Mouse (Mus musculus) heart, embryonic 11.5 days (tissue): ENCODE measurements around the gene Heatr4. TPM values are rescaled to one million over a fixed set of nuclear protein-coding genes. Genes with fewer than 3 reads are reported as not detected.

Experiments used
- ATAC-seq: fragments of 200-750 bp; cut with Nextera tagmentation; replicated peaks from 2 replicates; pipeline ENCODE4 v1.8.0; 2017; ENCODE audit warnings: moderate library complexity; ENCODE audit not compliant: insufficient number of reproducible peaks, low FRiP score, low TSS enrichment
- H3K27ac ChIP-seq: fragments of 300-500 bp; sonication (generic); 2 replicates; pipeline ENCODE4 v1.5.1; 2014; ENCODE audit warnings: mild to moderate bottlenecking, low read depth, low read length
- H3K27me3 ChIP-seq: fragments of 300-500 bp; sonication (generic); 2 replicates; pipeline ENCODE4 v1.6.1; 2014; ENCODE audit warnings: mild to moderate bottlenecking, low read length, mixed read lengths; ENCODE audit not compliant: control insufficient read depth, insufficient read depth
- H3K36me3 ChIP-seq: fragments of 300-500 bp; sonication (generic); 2 replicates; pipeline ENCODE4 v1.6.1; 2014; ENCODE audit warnings: mild to moderate bottlenecking, low read length, moderate library complexity, mixed read lengths; ENCODE audit not compliant: control insufficient read depth, insufficient read depth
- H3K4me1 ChIP-seq: fragments of 300-500 bp; sonication (generic); 2 replicates; pipeline ENCODE4 v1.6.1; 2014; ENCODE audit warnings: low read length; ENCODE audit not compliant: control insufficient read depth, insufficient read depth
- H3K4me2 ChIP-seq: fragments of 300-500 bp; sonication (generic); 2 replicates; pipeline ENCODE4 v1.6.1; 2014; ENCODE audit warnings: mild to moderate bottlenecking, moderate library complexity
- H3K4me3 ChIP-seq: fragments of 300-500 bp; sonication (generic); 2 replicates; pipeline ENCODE4 v1.5.1; 2014; ENCODE audit warnings: low read depth, low read length
- H3K9ac ChIP-seq: fragments of 300-500 bp; sonication (generic); 2 replicates; pipeline ENCODE4 v1.6.1; 2014; ENCODE audit warnings: mild to moderate bottlenecking, low read depth, low read length, moderate library complexity
- H3K9me3 ChIP-seq: fragments of 300-500 bp; sonication (generic); replicated peaks from 2 replicates; pipeline ENCODE4 v1.6.1; 2016; ENCODE audit warnings: low read length; ENCODE audit not compliant: control insufficient read depth
- WGBS: fragments of 180-500 bp; shearing (Covaris S2); extraction: QIAGEN DNeasy Blood & Tissue Kit; methylation state at CpG from one replicate; pipeline ENCODE4 v1.1.7; 2014; ENCODE audit not compliant: insufficient replicate concordance; 5-methylcytosine and 5-hydroxymethylcytosine counted together
- polyA plus RNA-seq: library from polyadenylated mRNA; unstranded; fragments of >200 nt; fragmentation: Nextera tagmentation; extraction: Ambion mirVana; gene quantifications from 2 replicates; pipeline ENCODE4 v1.2.1, GENCODE M21; 2014

The Heatr4 gene
- polyA plus RNA-seq, 1 experiment from 2014 or later: not detected

- H3K9me3 ChIP-seq: no peaks in the 10 kb centered on the region
- H3K36me3 ChIP-seq: no peaks in the 10 kb centered on the region
- H3K9ac ChIP-seq: peak overlapping the region; percentile 80
- ATAC-seq: no peak
- H3K4me2 ChIP-seq: peak overlapping the region; percentile 73
- 38% methylated on average over 8 of the region's 8 CpGs for WGBS
- no peaks in the 10 kb centered on the region for H3K27me3 ChIP-seq
- peak overlapping the region; percentile 97 for H3K4me3 ChIP-seq
- peaks cover 31% of the 10 kb centered on the region for H3K4me1 ChIP-seq
- H3K27ac ChIP-seq: peak overlapping the region; percentile 77
These were observed 61.7 kb downstream of the Heatr4 start for GRCm38 (mm10) chr12:83922724-83923485.

- Histone ChIP-seq H3K27me3 (no peaks in the 10 kb centered on the region), H3K4me1 (peaks cover 29% of the 10 kb centered on the region), H3K4me2 (peak within 1 kb of the TSS; percentile 89), H3K9ac (peak within 1 kb of the TSS; percentile 95), H3K4me3 (peak within 1 kb of the TSS; percentile 97), H3K9me3 (no peaks in the 10 kb centered on the region), H3K36me3 (no peaks in the 10 kb centered on the region), H3K27ac (peak within 1 kb of the TSS; percentile 90)
- under 1% methylated on average over 58 of the region's 63 CpGs for WGBS
- peak; percentile 99 for ATAC-seq
These were observed 62.9 kb downstream of the Heatr4 start, which contains the start of gene Numb for GRCm38 (mm10) chr12:83921535-83922381. TSS of gene Numb (minus strand) at chr12:83921934.

- Histone ChIP-seq H3K4me3 (peak overlapping the region; percentile 97), H3K9me3 (no peaks in the 10 kb centered on the region), H3K9ac (peak overlapping the region; percentile 95), H3K4me1 (peaks cover 28% of the 10 kb centered on the region), H3K36me3 (no peaks in the 10 kb centered on the region), H3K27me3 (no peaks in the 10 kb centered on the region), H3K4me2 (peak overlapping the region; percentile 89), H3K27ac (peak overlapping the region; percentile 90)
- no peak for ATAC-seq
- 2% methylated on average over 31 of the region's 31 CpGs for WGBS
These were observed 63.8 kb downstream of the Heatr4 start for GRCm38 (mm10) chr12:83920721-83921441.

GRCm38 (mm10) chr12:83916884-83917283, 67.8 kb downstream of the Heatr4 start:
- H3K4me3 ChIP-seq: no peak overlapping the region
- H3K4me2 ChIP-seq: no peak overlapping the region
- no peak overlapping the region for H3K9ac ChIP-seq
- H3K36me3 ChIP-seq: no peaks in the 10 kb centered on the region
- no peaks in the 10 kb centered on the region for H3K27me3 ChIP-seq
- WGBS: 60% methylated on average over 9 of the region's 9 CpGs
- peaks cover 6% of the 10 kb centered on the region; the same call in 1 of the 2 replicates for H3K4me1 ChIP-seq
- H3K27ac ChIP-seq: no peak overlapping the region
- no peak for ATAC-seq
- no peaks in the 10 kb centered on the region for H3K9me3 ChIP-seq

- no peaks in the 10 kb centered on the region for H3K9me3 ChIP-seq
These were observed 69.9 kb downstream of the Heatr4 start for GRCm38 (mm10) chr12:83914797-83915196.

GRCm38 (mm10) chr12:83914202-83914740, 70.4 kb downstream of the Heatr4 start:
- Histone ChIP-seq H3K27ac (no peak overlapping the region), H3K4me3 (no peak overlapping the region), H3K4me1 (no peaks in the 10 kb centered on the region; the same call in 1 of the 2 replicates), H3K9ac (no peak overlapping the region), H3K4me2 (no peak overlapping the region), H3K36me3 (no peaks in the 10 kb centered on the region), H3K9me3 (no peaks in the 10 kb centered on the region), H3K27me3 (no peaks in the 10 kb centered on the region)
- no peak for ATAC-seq
- 92% methylated on average over 4 of the region's 4 CpGs for WGBS

More at GRCm38 (mm10) chr12:83914797-83915196, 69.9 kb downstream of the Heatr4 start:
- 78% methylated on average over 1 of the region's 1 CpGs for WGBS
- no peak overlapping the region for H3K27ac ChIP-seq
- no peak overlapping the region for H3K4me3 ChIP-seq
- peaks cover 3% of the 10 kb centered on the region; the same call in 1 of the 2 replicates for H3K4me1 ChIP-seq
- H3K4me2 ChIP-seq: no peak overlapping the region
- no peak overlapping the region for H3K9ac ChIP-seq
- H3K36me3 ChIP-seq: no peaks in the 10 kb centered on the region
- no peaks in the 10 kb centered on the region for H3K27me3 ChIP-seq
- ATAC-seq: no peak

- Histone ChIP-seq H3K27ac (0 out of 2 replicates have a peak overlapping the region, but pooled peaks have one; percentile 31), H3K36me3 (no peaks in the 10 kb centered on the region), H3K9ac (no peak overlapping the region), H3K4me2 (no peak overlapping the region), H3K4me3 (no peak overlapping the region), H3K27me3 (no peaks in the 10 kb centered on the region), H3K4me1 (no peaks in the 10 kb centered on the region), H3K9me3 (no peaks in the 10 kb centered on the region)
- WGBS: 78% methylated on average over 2 of the region's 2 CpGs
- no peak for ATAC-seq
These were observed 74.2 kb downstream of the Heatr4 start for GRCm38 (mm10) chr12:83910451-83910850.
